Comparison of ENCODE assay signal across 11 mouse cellular contexts in genomic region chr14:24493256-24493655, GRCm38 (mm10). TPM values are rescaled to one million over a fixed set of nuclear protein-coding genes. Genes with fewer than 3 reads are reported as not detected.
DNase-seq lines count a peak whose midpoint lies in the region; ATAC-seq and TF ChIP-seq lines count a peak whose summit lies in the region.
"Had no signal": no experiment of that assay in that cellular context is flagged by ENCODE, and none has a peak within 500 bp of the region (broad histone marks: within the 10 kb centered on the region; RNA-seq: fewer than 3 reads in every experiment).

No protein-coding gene starts in this region.

- dilution Hi-C loops in CH12.LX (cut with MboI; ENCODE audit: extremely low pct_ligation_motif_present, extremely low pct_unique_long_range_greater_than_20kb, low sequenced_read_pairs): no loop called here

- peaks cover 52% of the 10 kb centered on the region for H3K79me2 ChIP-seq in CH12.LX (replicated peaks; ENCODE audit: control insufficient read depth, extremely low read depth, insufficient read depth, poor library complexity, severe bottlenecking)

- no peak overlapping the region for H3K4me3 ChIP-seq in hindbrain, embryonic 13.5 days
- H3K4me3 ChIP-seq in hindbrain, embryonic 16.5 days (ENCODE audit: low read length): no peak overlapping the region
- H3K4me3 ChIP-seq in CH12.LX (replicated peaks in 1 of 3; ENCODE audit: low read depth in 2 of 3, low read length in 2 of 3, poor library complexity in 1 of 3) (peak overlapping the region; percentile 87 to 99 (median 98)), ES-E14 (ENCODE audit: insufficient read depth in 1 of 2, low read depth in 1 of 2, low read length in 2 of 2, poor library complexity in 1 of 2, severe bottlenecking in 1 of 2) (peak overlapping the region; percentile 91 to 95)
- no peak overlapping the region for H3K4me3 ChIP-seq in limb, embryonic 13.5 days
- H3K4me3 ChIP-seq in lung, adult 2 months (replicated peaks; ENCODE audit: extremely low read depth, low read depth, low read length): no peak overlapping the region

- H3K9me3 ChIP-seq in hindbrain, embryonic 13.5 days: no peaks in the 10 kb centered on the region
- H3K9me3 ChIP-seq in hindbrain, embryonic 16.5 days (ENCODE audit: control insufficient read depth, low read length): no peaks in the 10 kb centered on the region
- H3K9me3 ChIP-seq in CH12.LX (replicated peaks; ENCODE audit: low read length): no peaks in the 10 kb centered on the region
- H3K9me3 ChIP-seq in ES-E14 (ENCODE audit: control insufficient read depth, insufficient read depth, low read depth, low read length): no peaks in the 10 kb centered on the region
- no peaks in the 10 kb centered on the region for H3K9me3 ChIP-seq in limb, embryonic 13.5 days
- H3K9me3 ChIP-seq: heart, embryonic 10.5 days had no signal

- H3K36me3 ChIP-seq in hindbrain, embryonic 13.5 days: peaks cover 62% of the 10 kb centered on the region
- H3K36me3 ChIP-seq in hindbrain, embryonic 16.5 days (ENCODE audit: control insufficient read depth, insufficient read depth, low read length): peaks cover 45% of the 10 kb centered on the region
- H3K36me3 ChIP-seq in CH12.LX (replicated peaks in 1 of 2; ENCODE audit: control insufficient read depth in 1 of 2, insufficient read depth in 1 of 2, low read length in 1 of 2) (peaks cover 56 to 69% of the 10 kb centered on the region in 2 experiments), ES-E14 (ENCODE audit: control insufficient read depth, insufficient read depth, low read length, poor library complexity, severe bottlenecking) (peaks cover 66% of the 10 kb centered on the region)
- peaks cover 63% of the 10 kb centered on the region for H3K36me3 ChIP-seq in limb, embryonic 13.5 days

- 84% methylated on average over 9 of the region's 9 CpGs for WGBS in hindbrain, embryonic 13.5 days
- 89% methylated on average over 9 of the region's 9 CpGs for WGBS in hindbrain, embryonic 16.5 days
- 88% methylated on average over 9 of the region's 9 CpGs for WGBS in limb, embryonic 13.5 days
- 84% methylated on average over 9 of the region's 9 CpGs for WGBS in lung, adult 2 months

- TF ChIP-seq CTCF in CH12.LX (conservative IDR thresholded peaks at IDR 0.05 in 1 of 2, IDR thresholded peaks at IDR 0.05 in 1 of 2; ENCODE audit: low read depth in 2 of 2, low read length in 2 of 2): no peak
- no peak for TF ChIP-seq CTCF in lung, adult 2 months (IDR thresholded peaks at IDR 0.05; ENCODE audit: insufficient read depth, low read length)

- no peak for TF ChIP-seq RAD21 in CH12.LX (IDR thresholded peaks at IDR 0.05; ENCODE audit: low read depth, low read length)

- no peaks in the 10 kb centered on the region for H3K27me3 ChIP-seq in hindbrain, embryonic 13.5 days
- H3K27me3 ChIP-seq in hindbrain, embryonic 16.5 days (replicated peaks; ENCODE audit: control insufficient read depth, insufficient read depth, low read length): no peaks in the 10 kb centered on the region
- H3K27me3 ChIP-seq in CH12.LX (replicated peaks): no peaks in the 10 kb centered on the region
- H3K27me3 ChIP-seq in limb, embryonic 13.5 days: no peaks in the 10 kb centered on the region

- peak overlapping the region; percentile 46; the same call in 1 of the 2 replicates for H3K9ac ChIP-seq in hindbrain, embryonic 13.5 days
- H3K9ac ChIP-seq in hindbrain, embryonic 16.5 days (ENCODE audit: low read depth, low read length): no peak overlapping the region; the same call in 1 of the 2 replicates
- H3K9ac ChIP-seq in CH12.LX (ENCODE audit: insufficient read depth, low read depth): peak overlapping the region; percentile 99
- H3K9ac ChIP-seq in ES-E14 (ENCODE audit: insufficient read depth, low read depth, low read length, poor library complexity, severe bottlenecking): peak overlapping the region; percentile 98; the same call in 1 of the 2 replicates
- peak overlapping the region; percentile 36; the same call in 1 of the 2 replicates for H3K9ac ChIP-seq in limb, embryonic 13.5 days

- in situ Hi-C loops in CH12.LX (cut with MboI; ENCODE audit: low pct_ligation_motif_present, low pct_unique_long_range_greater_than_20kb, low sequenced_read_pairs) (loop anchor here (25.0 kb wide), 2 partner anchors 969 to 1119 kb away; partner anchors contain the start of gene Zmiz1), ES-E14 (cut with MboI; ENCODE audit: low sequenced_read_pairs in 2 of 2, unreplicated experiment in 2 of 2) (no loop called here)

- no peak for TF ChIP-seq EP300 in CH12.LX (IDR thresholded peaks at IDR 0.05; ENCODE audit: low read length)

- no peak for ATAC-seq in hindbrain, embryonic 13.5 days (ENCODE audit: low FRiP score)
- ATAC-seq in hindbrain, embryonic 16.5 days: no peak
- ATAC-seq in limb, embryonic 13.5 days (ENCODE audit: low FRiP score, low read depth): no peak

- TF ChIP-seq POLR2A in CH12.LX (IDR thresholded peaks at IDR 0.05; ENCODE audit: low read depth, low read length): no peak
- TF ChIP-seq POLR2A in lung, adult 2 months (IDR thresholded peaks at IDR 0.05; ENCODE audit: borderline replicate concordance, extremely low read depth, low read depth, low read length): no peak

- no peak overlapping the region for H3K4me2 ChIP-seq in hindbrain, embryonic 13.5 days
- no peak overlapping the region for H3K4me2 ChIP-seq in hindbrain, embryonic 16.5 days (ENCODE audit: low read length)
- H3K4me2 ChIP-seq in CH12.LX (ENCODE audit: insufficient read depth, low read depth, poor library complexity, severe bottlenecking): peak overlapping the region; percentile 99
- peak overlapping the region; percentile 92 for H3K4me2 ChIP-seq in limb, embryonic 13.5 days (replicated peaks)

- H3K27ac ChIP-seq in hindbrain, embryonic 13.5 days: no peak overlapping the region
- H3K27ac ChIP-seq in hindbrain, embryonic 16.5 days (ENCODE audit: low read depth, low read length): no peak overlapping the region
- H3K27ac ChIP-seq in CH12.LX (ENCODE audit: insufficient read depth, low read depth) (no peak overlapping the region), ES-E14 (ENCODE audit: insufficient read depth, low read depth, low read length, poor library complexity, severe bottlenecking) (no peak overlapping the region)
- no peak overlapping the region for H3K27ac ChIP-seq in limb, embryonic 13.5 days
- H3K27ac ChIP-seq: heart, embryonic 10.5 days had no signal

- intact Hi-C loops in left cerebral cortex, postnatal 14 days (cut with DNase I): loop anchor here (10.0 kb wide), 1 partner anchor 882 kb away; no protein-coding TSS in a partner anchor

- DNase-seq in CH12.LX (ENCODE audit: extremely low read depth): no peak
- DNase-seq in ES-E14 (ENCODE audit: low read depth, low spot score): no peak
- no peak for DNase-seq in left cerebral cortex, postnatal 14 days (ENCODE audit: low spot score in 2 of 2)
- no peak for DNase-seq in lung, adult 2 months
- DNase-seq: cerebellum, postnatal 14 days; kidney, adult 2 months; thymus, postnatal 4 days had no signal

- H3K4me1 ChIP-seq in hindbrain, embryonic 13.5 days (replicated peaks): peaks cover 40% of the 10 kb centered on the region
- peaks cover 25% of the 10 kb centered on the region for H3K4me1 ChIP-seq in hindbrain, embryonic 16.5 days (ENCODE audit: control insufficient read depth, insufficient read depth, low read depth, low read length)
- H3K4me1 ChIP-seq in CH12.LX (ENCODE audit: control insufficient read depth in 1 of 2, insufficient read depth in 2 of 2) (peaks cover 4 to 52% of the 10 kb centered on the region in 2 experiments), ES-E14 (ENCODE audit: control insufficient read depth in 2 of 2, insufficient read depth in 2 of 2, low read length in 2 of 2, poor library complexity in 1 of 2) (peaks cover 0 to 2% of the 10 kb centered on the region in 2 experiments; a peak in 1 of 4 replicates)
- H3K4me1 ChIP-seq in limb, embryonic 13.5 days: peaks cover 42% of the 10 kb centered on the region
- H3K4me1 ChIP-seq in lung, adult 2 months (ENCODE audit: control insufficient read depth, insufficient read depth, low read length): peaks cover 2% of the 10 kb centered on the region; the same call in 1 of the 2 replicates

TF ChIP-seq in CH12.LX, 34 proteins besides CTCF, POLR2A, EP300 and RAD21:
- TF ChIP-seq NELFE (IDR thresholded peaks at IDR 0.05; ENCODE audit: low read depth, low read length) (no peak), E2F4 (IDR thresholded peaks at IDR 0.05; ENCODE audit: insufficient replicate concordance, low read depth, low read length) (no peak), ZC3H11A (IDR thresholded peaks at IDR 0.05; ENCODE audit: low read depth, low read length) (no peak)
TF ChIP-seq in CH12.LX: peak in this region for 0.

TF ChIP-seq in ES-E14, 5 proteins besides CTCF, POLR2A, EP300 and RAD21:
- TF ChIP-seq ZC3H11A (IDR thresholded peaks at IDR 0.05; ENCODE audit: borderline replicate concordance, low read depth, low read length): no peak
- TF ChIP-seq HCFC1 (IDR thresholded peaks at IDR 0.05; ENCODE audit: borderline replicate concordance, insufficient read depth, low read length): no peak
- no peak for TF ChIP-seq CHD2 (IDR thresholded peaks at IDR 0.05; ENCODE audit: low read depth, low read length)
- no peak for TF ChIP-seq MAFK (IDR thresholded peaks at IDR 0.05; ENCODE audit: insufficient read depth, low read depth, low read length)

RNA-seq across cellular contexts. Expression of gene Rps24, which starts 6.3 kb away (rescaled TPM):
- 660 and 675 TPM in 2 replicates for polyA plus RNA-seq in hindbrain, embryonic 13.5 days (2015; fragmentation: Nextera tagmentation; extraction: Ambion mirVana)
- polyA plus RNA-seq in hindbrain, embryonic 16.5 days (2015; fragmentation: Nextera tagmentation; extraction: Ambion mirVana): 456 and 490 TPM in 2 replicates
- total RNA-seq in CH12.LX (2012; rRNA removed) (2,823 and 3,216 TPM in 2 replicates), CH12.LX (2014; rRNA removed) (7,057 and 7,430 TPM in 2 replicates), ES-E14 (2012; rRNA removed) (2,405 and 2,661 TPM in 2 replicates)
- 3,420 and 4,075 TPM in 2 replicates for polyA plus RNA-seq in CH12.LX (2012; ENCODE audit: insufficient read length, low read depth)
- polyA plus RNA-seq in limb, embryonic 13.5 days (2015; fragmentation: Nextera tagmentation; extraction: Ambion mirVana): 927 and 945 TPM in 2 replicates
- 100 to 1,000 TPM; 652 to 714 TPM for total RNA-seq in left cerebral cortex, postnatal 14 days (2021)
- polyA plus RNA-seq in lung, adult 2 months (2012; rRNA removed): 412 and 545 TPM in 2 replicates

RNA-seq across cellular contexts. Expression of gene Polr3a, which starts 6.4 kb away (rescaled TPM):
- 20.7 and 22.6 TPM in 2 replicates for polyA plus RNA-seq in hindbrain, embryonic 13.5 days (2015; fragmentation: Nextera tagmentation; extraction: Ambion mirVana)
- 16.5 and 18.4 TPM in 2 replicates for polyA plus RNA-seq in hindbrain, embryonic 16.5 days (2015; fragmentation: Nextera tagmentation; extraction: Ambion mirVana)
- total RNA-seq in CH12.LX (2012; rRNA removed) (15.9 and 17.0 TPM in 2 replicates), CH12.LX (2014; rRNA removed) (10.8 and 11.6 TPM in 2 replicates), ES-E14 (2012; rRNA removed) (55.7 and 67.8 TPM in 2 replicates)
- 18.4 and 18.9 TPM in 2 replicates for polyA plus RNA-seq in CH12.LX (2012; ENCODE audit: insufficient read length, low read depth)
- polyA plus RNA-seq in limb, embryonic 13.5 days (2015; fragmentation: Nextera tagmentation; extraction: Ambion mirVana): 20.1 TPM in 2 replicates
- 10 to 100 TPM; 31.7 to 36.2 TPM for total RNA-seq in left cerebral cortex, postnatal 14 days (2021)
- 5.5 and 7.4 TPM in 2 replicates for polyA plus RNA-seq in lung, adult 2 months (2012; rRNA removed)

Comparison
In these comparisons a context has a peak if more than half of its experiments do, and no peak if none do; other contexts are left out.
1. H3K4me2 ChIP-seq: peak in CH12.LX (single experiment) and limb, embryonic 13.5 days (single experiment); none in hindbrain, embryonic 13.5 days (single experiment) and hindbrain, embryonic 16.5 days (single experiment).
2. H3K4me3 ChIP-seq: peak in CH12.LX (3 of 3) and ES-E14 (2 of 2); none in hindbrain, embryonic 13.5 days (single experiment), hindbrain, embryonic 16.5 days (single experiment), limb, embryonic 13.5 days (single experiment) and lung, adult 2 months (single experiment).